Mouse (Mus musculus) central nervous system, embryonic 18 days (tissue): Measurements from ENCODE around the gene Hira. TPM values are rescaled to one million over a fixed set of nuclear protein-coding genes. Genes with fewer than 3 reads are reported as not detected.

Experiments used
- polyA plus RNA-seq: library from polyadenylated mRNA; depleted of rRNA; stranded (reverse); fragments of >200 nt; gene quantifications from 2 replicates; pipeline ENCODE4 v1.2.3, GENCODE M21; 2012; rRNA removed

The Hira gene
- 98.8 and 110 TPM in 2 replicates for polyA plus RNA-seq

GRCm38 (mm10) chr16:18876442-18877308, at the start of gene Hira, which contains the start of gene Mrpl40:
Gene Hira (plus strand): TSS chr16:18877037.
Gene Mrpl40 (minus strand): TSS chr16:18876862.

GRCm38 (mm10) chr16:18836468-18837208, 40.2 kb upstream of the Hira start, which contains the start of the genes 2510002D24Rik and Gm28539:
Gene 2510002D24Rik (plus strand): TSS chr16:18836578.
Gene Gm28539 (plus strand): TSS chr16:18836584.

Other genes starting within 250 kb of the Hira start
- gene Sept5, start 247.1 kb upstream of the Hira start, polyA plus RNA-seq, result 365 and 427 TPM in 2 replicates
- gene Cldn5, start 100.2 kb upstream of the Hira start, polyA plus RNA-seq, result 133 and 134 TPM in 2 replicates
- 72.1 and 74.8 TPM in 2 replicates for gene Ufd1, start 65.3 kb upstream of the Hira start, polyA plus RNA-seq
- gene Cdc45, start 65.0 kb upstream of the Hira start, polyA plus RNA-seq, result 10.9 and 11.5 TPM in 2 replicates
- 39.7 and 43.1 TPM in 2 replicates for gene 2510002D24Rik, start 40.5 kb upstream of the Hira start, polyA plus RNA-seq
- 0.69 TPM in 1 of 2 replicates, not detected in the other for gene Gm28539, start 40.5 kb upstream of the Hira start, polyA plus RNA-seq
- 19.1 and 22.5 TPM in 2 replicates for gene Mrpl40, start 175 bp upstream of the Hira start, polyA plus RNA-seq